Mouse (Mus musculus): Measurements from ENCODE around the gene Ccdc12. TPM values are rescaled to one million over a fixed set of nuclear protein-coding genes. Genes with fewer than 3 reads are reported as not detected.

Gene Ccdc12
- polyA plus RNA-seq, 1 experiment from 2014 or later, result 138 TPM

- no peak overlapping the region for H3K9ac ChIP-seq (replicated peaks; ENCODE audit: low read depth, low read length)
- WGBS, result 80% methylated on average over 10 of the region's 10 CpGs
- ATAC-seq (ENCODE audit: insufficient number of reproducible peaks, insufficient read depth, low FRiP score, low read depth), result no peak; the same call in 1 of the 2 replicates
These were observed 17.7 kb upstream of the Ccdc12 start for GRCm38 (mm10) chr9:110638611-110639021.

GRCm38 (mm10) chr9:110641006-110641405 is 15.3 kb upstream of the Ccdc12 start:
- Histone ChIP-seq H3K27me3 (ENCODE audit: control insufficient read depth, insufficient read depth, low read length) (no peaks in the 10 kb centered on the region), H3K27ac (ENCODE audit: low read length) (no peak overlapping the region), H3K4me2 (replicated peaks; ENCODE audit: low read depth, low read length) (no peak overlapping the region), H3K9me3 (ENCODE audit: control insufficient read depth, low read depth, low read length) (no peaks in the 10 kb centered on the region), H3K9ac (replicated peaks; ENCODE audit: low read depth, low read length) (no peak overlapping the region), H3K36me3 (ENCODE audit: control insufficient read depth, insufficient read depth, low read length) (no peaks in the 10 kb centered on the region), H3K4me3 (ENCODE audit: low read depth, low read length) (no peak overlapping the region), H3K4me1 (ENCODE audit: control insufficient read depth, insufficient read depth, low read length) (no peaks in the 10 kb centered on the region)
- WGBS, result 83% methylated on average over 5 of the region's 5 CpGs
- no peak for ATAC-seq (ENCODE audit: insufficient number of reproducible peaks, insufficient read depth, low FRiP score, low read depth)

More at GRCm38 (mm10) chr9:110638611-110639021, 17.7 kb upstream of the Ccdc12 start:
- no peak overlapping the region for H3K4me2 ChIP-seq (replicated peaks; ENCODE audit: low read depth, low read length)
- no peak overlapping the region for H3K27ac ChIP-seq (ENCODE audit: low read length)
- no peak overlapping the region for H3K4me3 ChIP-seq (ENCODE audit: low read depth, low read length)
- no peaks in the 10 kb centered on the region for H3K4me1 ChIP-seq (ENCODE audit: control insufficient read depth, insufficient read depth, low read length)
- H3K9me3 ChIP-seq (ENCODE audit: control insufficient read depth, low read depth, low read length), result no peaks in the 10 kb centered on the region
- no peaks in the 10 kb centered on the region for H3K27me3 ChIP-seq (ENCODE audit: control insufficient read depth, insufficient read depth, low read length)
- no peaks in the 10 kb centered on the region for H3K36me3 ChIP-seq (ENCODE audit: control insufficient read depth, insufficient read depth, low read length)

GRCm38 (mm10) chr9:110642812-110643524 is 13.3 kb upstream of the Ccdc12 start:
- H3K36me3 ChIP-seq (ENCODE audit: control insufficient read depth, insufficient read depth, low read length), result no peaks in the 10 kb centered on the region
- 45% methylated on average over 5 of the region's 5 CpGs for WGBS
- no peak overlapping the region for H3K4me3 ChIP-seq (ENCODE audit: low read depth, low read length)
- H3K27ac ChIP-seq (ENCODE audit: low read length), result no peak overlapping the region
- no peaks in the 10 kb centered on the region for H3K9me3 ChIP-seq (ENCODE audit: control insufficient read depth, low read depth, low read length)
- ATAC-seq (ENCODE audit: insufficient number of reproducible peaks, insufficient read depth, low FRiP score, low read depth), result no peak
- H3K27me3 ChIP-seq (ENCODE audit: control insufficient read depth, insufficient read depth, low read length), result no peaks in the 10 kb centered on the region
- no peak overlapping the region for H3K9ac ChIP-seq (replicated peaks; ENCODE audit: low read depth, low read length)
- H3K4me1 ChIP-seq (ENCODE audit: control insufficient read depth, insufficient read depth, low read length), result no peaks in the 10 kb centered on the region
- H3K4me2 ChIP-seq (replicated peaks; ENCODE audit: low read depth, low read length), result no peak overlapping the region

GRCm38 (mm10) chr9:110643787-110644186 is 12.5 kb upstream of the Ccdc12 start:
- H3K9me3 ChIP-seq (ENCODE audit: control insufficient read depth, low read depth, low read length), result no peaks in the 10 kb centered on the region
- no peak for ATAC-seq (ENCODE audit: insufficient number of reproducible peaks, insufficient read depth, low FRiP score, low read depth)
- H3K4me3 ChIP-seq (ENCODE audit: low read depth, low read length), result no peak overlapping the region
- H3K9ac ChIP-seq (replicated peaks; ENCODE audit: low read depth, low read length), result no peak overlapping the region
- H3K4me1 ChIP-seq (ENCODE audit: control insufficient read depth, insufficient read depth, low read length), result no peaks in the 10 kb centered on the region
- no peak overlapping the region for H3K27ac ChIP-seq (ENCODE audit: low read length)
- H3K4me2 ChIP-seq (replicated peaks; ENCODE audit: low read depth, low read length), result no peak overlapping the region
- 60% methylated on average over 9 of the region's 9 CpGs for WGBS
- H3K27me3 ChIP-seq (ENCODE audit: control insufficient read depth, insufficient read depth, low read length), result no peaks in the 10 kb centered on the region
- H3K36me3 ChIP-seq (ENCODE audit: control insufficient read depth, insufficient read depth, low read length), result no peaks in the 10 kb centered on the region

GRCm38 (mm10) chr9:110644295-110644694 is 12.0 kb upstream of the Ccdc12 start:
- Histone ChIP-seq H3K9ac (replicated peaks; ENCODE audit: low read depth, low read length) (no peak overlapping the region), H3K4me2 (replicated peaks; ENCODE audit: low read depth, low read length) (no peak overlapping the region), H3K9me3 (ENCODE audit: control insufficient read depth, low read depth, low read length) (no peaks in the 10 kb centered on the region), H3K27ac (ENCODE audit: low read length) (no peak overlapping the region), H3K4me1 (ENCODE audit: control insufficient read depth, insufficient read depth, low read length) (no peaks in the 10 kb centered on the region), H3K27me3 (ENCODE audit: control insufficient read depth, insufficient read depth, low read length) (no peaks in the 10 kb centered on the region), H3K36me3 (ENCODE audit: control insufficient read depth, insufficient read depth, low read length) (no peaks in the 10 kb centered on the region), H3K4me3 (ENCODE audit: low read depth, low read length) (no peak overlapping the region)
- WGBS, result 83% methylated on average over 10 of the region's 10 CpGs
- ATAC-seq (ENCODE audit: insufficient number of reproducible peaks, insufficient read depth, low FRiP score, low read depth), result no peak

GRCm38 (mm10) chr9:110645219-110645618 is 11.1 kb upstream of the Ccdc12 start:
- Histone ChIP-seq H3K9me3 (ENCODE audit: control insufficient read depth, low read depth, low read length) (no peaks in the 10 kb centered on the region), H3K4me2 (replicated peaks; ENCODE audit: low read depth, low read length) (no peak overlapping the region), H3K9ac (replicated peaks; ENCODE audit: low read depth, low read length) (no peak overlapping the region), H3K27me3 (ENCODE audit: control insufficient read depth, insufficient read depth, low read length) (no peaks in the 10 kb centered on the region), H3K4me1 (ENCODE audit: control insufficient read depth, insufficient read depth, low read length) (no peaks in the 10 kb centered on the region), H3K4me3 (ENCODE audit: low read depth, low read length) (no peak overlapping the region), H3K36me3 (ENCODE audit: control insufficient read depth, insufficient read depth, low read length) (no peaks in the 10 kb centered on the region), H3K27ac (ENCODE audit: low read length) (no peak overlapping the region)
- WGBS, result 84% methylated on average over 9 of the region's 9 CpGs
- ATAC-seq (ENCODE audit: insufficient number of reproducible peaks, insufficient read depth, low FRiP score, low read depth), result no peak

- no peak overlapping the region for H3K9ac ChIP-seq (replicated peaks; ENCODE audit: low read depth, low read length)
- peaks cover 8% of the 10 kb centered on the region for H3K4me1 ChIP-seq (ENCODE audit: control insufficient read depth, insufficient read depth, low read length)
- H3K27me3 ChIP-seq (ENCODE audit: control insufficient read depth, insufficient read depth, low read length), result peaks cover 15% of the 10 kb centered on the region
- no peaks in the 10 kb centered on the region for H3K9me3 ChIP-seq (ENCODE audit: control insufficient read depth, low read depth, low read length)
- H3K27ac ChIP-seq (ENCODE audit: low read length), result no peak overlapping the region
- no peak overlapping the region for H3K4me3 ChIP-seq (ENCODE audit: low read depth, low read length)
- H3K4me2 ChIP-seq (replicated peaks; ENCODE audit: low read depth, low read length), result no peak overlapping the region
- no peak for ATAC-seq (ENCODE audit: insufficient number of reproducible peaks, insufficient read depth, low FRiP score, low read depth)
- H3K36me3 ChIP-seq (ENCODE audit: control insufficient read depth, insufficient read depth, low read length), result no peaks in the 10 kb centered on the region
These were observed 6.5 kb upstream of the Ccdc12 start for GRCm38 (mm10) chr9:110649775-110650174.

GRCm38 (mm10) chr9:110651931-110652722 is 4.2 kb upstream of the Ccdc12 start:
- 22% methylated on average over 13 of the region's 13 CpGs for WGBS
- peak overlapping the region; percentile 95 for H3K4me2 ChIP-seq (replicated peaks; ENCODE audit: low read depth, low read length)
- 0 out of 2 replicates have a peak overlapping the region, but pooled peaks have one; percentile 21 for H3K9ac ChIP-seq (replicated peaks; ENCODE audit: low read depth, low read length)
- H3K4me3 ChIP-seq (ENCODE audit: low read depth, low read length), result peak overlapping the region; percentile 58; the same call in 1 of the 2 replicates
- H3K4me1 ChIP-seq (ENCODE audit: control insufficient read depth, insufficient read depth, low read length), result peaks cover 13% of the 10 kb centered on the region
- H3K27ac ChIP-seq (ENCODE audit: low read length), result peak overlapping the region; percentile 39; the same call in 1 of the 2 replicates
- H3K36me3 ChIP-seq (ENCODE audit: control insufficient read depth, insufficient read depth, low read length), result no peaks in the 10 kb centered on the region
- ATAC-seq (ENCODE audit: insufficient number of reproducible peaks, insufficient read depth, low FRiP score, low read depth), result no peak
- peaks cover 15% of the 10 kb centered on the region for H3K27me3 ChIP-seq (ENCODE audit: control insufficient read depth, insufficient read depth, low read length)
- no peaks in the 10 kb centered on the region for H3K9me3 ChIP-seq (ENCODE audit: control insufficient read depth, low read depth, low read length)
